Mouse (Mus musculus) frontal cortex, postnatal 25 days (tissue): ENCODE results near the gene Nsun2.
A peak's percentile ranks its signal among the peaks of the same experiment; 100 is the strongest.

Experiments used
- DNase-seq, 2 experiments: peaks; one replicate each; pipeline ENCODE4 v3.0.0; 2022; ENCODE audit warnings: low spot score in 2 of 2

Nsun2 gene

DNA sequence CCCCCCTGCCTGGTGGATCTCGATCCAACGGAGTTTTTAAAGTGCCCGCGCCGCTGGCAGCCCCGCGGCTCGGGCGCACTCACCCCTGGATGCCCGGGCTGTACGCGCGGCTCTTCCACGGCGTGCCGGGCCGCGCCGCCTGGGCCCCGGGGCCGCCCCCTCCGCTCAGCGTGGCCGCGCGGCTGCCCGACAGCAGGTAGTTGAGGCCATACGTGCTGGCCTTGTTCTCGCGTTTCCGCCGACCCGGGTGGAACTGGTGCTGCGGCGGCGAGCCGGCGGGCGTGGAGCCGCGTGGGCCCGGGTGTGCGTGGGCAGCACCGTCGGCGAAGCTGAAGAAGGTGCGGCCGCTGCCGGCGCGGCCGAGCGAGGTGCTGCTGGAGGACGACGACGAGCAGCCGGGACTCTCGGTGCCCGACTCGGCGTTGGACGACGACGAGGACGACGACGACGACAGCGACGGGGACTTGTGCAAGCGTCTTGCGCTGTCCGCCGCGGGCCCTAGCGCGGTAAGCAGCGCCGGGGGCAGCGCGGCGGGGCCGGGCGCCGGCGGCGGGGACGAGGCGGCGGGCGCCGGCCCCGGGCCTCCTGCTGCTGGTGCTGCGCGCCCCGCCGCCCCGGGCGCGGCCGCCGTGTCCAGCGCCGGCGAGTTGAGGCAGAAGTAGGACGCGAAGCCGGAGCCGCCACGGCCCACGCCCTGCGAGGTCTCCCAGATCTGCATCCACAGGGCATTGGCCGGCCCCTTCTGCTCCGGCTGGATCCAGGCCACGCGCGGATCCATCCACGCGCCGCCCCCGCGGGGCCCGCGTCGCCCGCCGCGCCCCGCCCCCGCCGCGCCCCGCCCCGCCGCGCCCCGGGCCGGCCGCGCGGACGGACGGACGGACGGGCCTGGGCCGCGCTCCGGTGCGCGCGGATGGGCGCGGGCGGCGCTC, at the start of gene Nsun2:
TSS of gene Nsun2 (plus strand) at position 342 of the 929 bp plus-strand sequence.
- DNase-seq, result peak in 1 of 2 experiments; percentile 32

DNA sequence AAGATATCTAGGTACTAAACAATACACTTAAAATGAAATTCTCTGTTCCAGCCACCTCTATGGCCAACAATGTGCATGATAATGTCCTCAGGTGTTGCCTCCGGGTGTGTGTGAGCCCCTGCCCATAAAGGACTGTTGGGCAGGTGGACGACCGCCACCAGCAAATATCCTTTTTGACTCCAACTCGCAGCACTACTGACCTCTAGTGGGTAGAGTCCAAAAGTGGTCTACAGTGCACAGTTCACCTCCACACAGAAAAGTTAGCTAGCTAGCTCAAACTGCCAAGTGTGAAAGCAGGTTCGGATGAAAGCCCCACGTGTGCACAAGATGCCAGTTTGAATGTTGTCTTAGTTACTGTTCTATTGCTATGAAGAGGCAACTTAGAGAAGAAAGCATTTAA, 48.2 kb upstream of the Nsun2 start:
- no peak for DNase-seq

DNA sequence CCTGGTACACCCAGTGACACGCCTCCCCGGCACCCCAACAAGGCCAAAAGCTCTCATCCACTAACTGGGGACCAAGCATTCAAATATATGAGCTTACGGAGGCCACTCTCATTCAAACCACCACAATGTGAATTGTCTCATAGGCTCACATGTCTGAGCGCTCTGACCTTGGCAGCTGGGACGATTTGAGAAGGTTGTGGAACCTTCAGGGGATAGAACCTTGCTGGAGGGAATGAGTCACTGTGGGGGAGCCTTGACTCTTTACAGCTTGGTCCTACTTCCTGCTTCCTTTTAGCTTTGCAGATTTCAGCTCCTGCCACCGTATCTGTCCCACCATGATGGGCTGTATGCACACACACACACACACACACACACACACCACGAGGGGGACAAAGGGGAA, 47.7 kb upstream of the Nsun2 start:
- DNase-seq, result no peak

DNA sequence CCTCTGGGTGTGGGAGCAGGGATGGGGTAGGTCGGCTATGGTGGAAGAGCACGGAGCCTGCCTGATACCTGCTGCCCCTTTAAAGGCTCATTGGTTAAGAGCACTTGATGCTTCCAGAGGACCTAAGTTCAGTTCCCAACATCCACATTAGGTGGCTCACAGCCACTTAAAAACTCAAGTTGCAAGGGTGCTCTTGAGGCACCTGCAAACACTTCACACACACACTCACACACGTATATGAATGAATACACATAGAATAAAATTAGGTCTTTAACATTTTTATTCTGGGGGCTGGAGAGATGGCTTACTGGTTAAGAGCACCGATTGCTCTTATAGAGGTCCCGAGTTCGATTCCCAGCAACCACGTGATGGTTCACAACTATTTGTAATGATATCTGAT, 46.4 kb upstream of the Nsun2 start:
- no peak for DNase-seq

DNA sequence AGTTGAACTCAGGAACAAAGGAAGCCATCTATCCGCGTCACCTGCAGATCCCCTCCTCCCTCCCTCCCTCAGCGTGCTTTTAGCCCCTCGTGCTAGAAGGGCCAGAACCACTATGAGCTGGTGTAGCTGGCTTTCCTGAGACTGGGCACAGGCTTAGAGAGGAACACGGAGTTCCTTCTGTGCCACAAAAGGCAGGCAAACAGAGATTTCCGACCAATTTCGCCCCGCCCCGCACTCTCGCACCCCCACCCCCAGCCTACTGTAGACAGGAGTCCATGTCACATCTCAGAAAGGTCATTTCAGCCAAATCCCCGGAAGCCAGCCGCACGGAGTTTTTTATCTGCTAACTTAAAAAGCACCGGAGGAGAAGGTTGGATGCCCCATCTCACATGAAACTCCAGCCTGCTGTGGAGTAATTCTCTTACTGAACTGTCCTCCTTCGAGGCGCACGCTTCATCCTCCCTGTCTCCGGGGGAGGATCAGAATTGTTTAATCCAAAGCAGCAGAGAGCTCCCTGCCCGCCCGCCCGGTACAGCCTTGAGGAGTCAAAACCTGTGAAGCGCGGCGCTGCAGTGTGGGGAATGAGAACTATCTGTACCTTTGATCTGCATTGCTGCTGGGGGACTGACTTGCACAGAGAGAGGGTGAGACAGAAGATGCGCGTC, 45.8 kb upstream of the Nsun2 start:
- DNase-seq, result no peak

DNA sequence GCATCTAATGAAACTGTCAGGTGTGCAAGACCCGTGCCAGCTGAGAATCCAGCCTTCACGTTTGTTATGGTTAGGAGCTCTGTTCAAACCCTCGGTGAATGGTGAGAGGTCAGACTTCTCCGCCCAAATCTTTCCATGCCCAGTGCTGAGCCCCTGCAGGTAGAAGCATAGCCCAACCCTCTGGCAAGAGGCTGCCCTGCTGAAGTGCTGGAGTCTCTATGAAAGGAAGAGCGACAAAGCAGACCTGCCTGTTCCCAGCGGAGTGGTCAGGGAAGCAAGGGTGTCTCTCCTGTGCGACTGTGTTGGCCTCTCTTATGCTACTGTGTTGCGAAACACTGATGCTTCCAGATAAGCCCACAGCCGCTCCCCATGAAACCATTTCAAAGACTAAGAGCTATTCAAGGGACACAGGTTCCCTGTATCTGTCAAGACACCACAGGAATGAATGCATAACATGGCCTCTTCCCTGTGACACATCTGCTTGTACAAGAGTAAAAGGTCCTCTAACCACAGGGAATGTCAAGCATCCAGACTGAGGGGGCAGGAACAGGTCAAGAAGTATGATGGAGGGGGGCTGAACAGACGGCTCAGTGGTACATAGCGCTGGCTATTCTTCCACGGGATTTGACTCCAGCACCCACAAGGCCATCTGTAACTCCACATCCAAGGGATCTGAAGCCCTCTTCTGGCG, 44.8 kb upstream of the Nsun2 start:
- DNase-seq, result no peak

DNA sequence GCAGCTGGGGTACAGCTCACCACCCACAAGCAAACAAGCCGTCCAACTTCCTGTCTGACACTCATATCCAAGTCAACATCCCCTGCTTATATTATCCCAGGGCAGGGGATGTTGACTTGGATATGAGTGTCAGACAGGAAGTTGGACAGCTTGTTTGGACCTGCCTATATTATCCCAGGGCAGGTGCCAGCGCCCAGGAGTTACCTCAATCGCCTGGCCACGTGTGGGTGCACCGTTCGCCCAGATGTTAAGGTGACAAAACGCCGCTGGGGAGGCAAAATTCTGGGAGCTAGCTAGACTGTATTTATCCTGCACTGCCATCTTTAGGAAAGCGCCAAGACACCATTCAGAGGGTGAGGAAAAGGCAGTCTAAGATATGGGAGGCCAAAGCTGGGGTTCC, 43.8 kb upstream of the Nsun2 start:
- no peak for DNase-seq

DNA sequence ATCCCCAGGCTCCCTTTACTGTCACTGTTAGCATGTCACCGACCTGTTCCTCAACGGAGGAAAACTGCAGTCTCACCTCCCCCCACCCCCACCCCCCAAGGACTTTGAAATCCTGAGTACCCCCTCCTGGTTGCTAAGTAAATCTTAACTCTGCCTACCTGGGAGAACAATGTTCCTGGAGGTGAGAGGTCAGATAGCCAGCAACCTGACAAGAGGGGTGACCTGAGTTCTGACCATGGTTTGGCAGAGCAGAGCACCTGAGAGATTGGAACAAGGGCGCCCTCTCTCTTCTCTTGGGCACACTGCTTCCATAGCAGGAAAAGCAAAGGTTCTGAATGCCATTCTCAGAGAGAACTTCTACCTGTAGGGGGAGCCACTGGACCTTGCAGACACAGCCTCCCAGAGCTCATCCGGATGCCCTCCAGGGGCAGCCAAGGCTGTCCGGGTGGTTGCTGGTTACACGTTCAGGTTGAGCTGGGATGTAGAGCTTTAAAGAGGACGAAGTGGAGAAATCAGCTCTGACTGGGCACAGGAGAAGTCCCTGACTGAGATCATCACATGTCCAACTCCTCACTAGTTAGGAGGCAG, 40.6 kb upstream of the Nsun2 start:
- no peak for DNase-seq

DNA sequence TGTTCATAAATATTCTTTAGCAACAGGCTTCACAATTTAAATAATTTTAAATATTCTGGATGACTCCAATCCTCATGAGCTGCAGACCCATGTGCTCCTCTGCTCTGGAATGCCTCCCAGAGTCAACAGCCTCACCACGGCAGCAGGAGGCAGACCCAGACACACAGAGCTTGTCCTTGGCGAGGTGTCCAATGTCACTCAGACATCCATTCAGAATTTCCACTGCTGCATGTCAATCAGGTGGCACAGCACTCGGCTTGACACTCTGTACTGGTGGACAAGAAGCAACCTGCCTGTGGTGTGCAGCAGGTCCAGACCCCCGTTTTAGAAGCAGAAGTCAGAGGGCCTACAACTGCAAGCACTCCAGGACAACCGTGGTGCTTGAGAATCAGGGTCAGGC, 35.3 kb upstream of the Nsun2 start:
- no peak for DNase-seq

DNA sequence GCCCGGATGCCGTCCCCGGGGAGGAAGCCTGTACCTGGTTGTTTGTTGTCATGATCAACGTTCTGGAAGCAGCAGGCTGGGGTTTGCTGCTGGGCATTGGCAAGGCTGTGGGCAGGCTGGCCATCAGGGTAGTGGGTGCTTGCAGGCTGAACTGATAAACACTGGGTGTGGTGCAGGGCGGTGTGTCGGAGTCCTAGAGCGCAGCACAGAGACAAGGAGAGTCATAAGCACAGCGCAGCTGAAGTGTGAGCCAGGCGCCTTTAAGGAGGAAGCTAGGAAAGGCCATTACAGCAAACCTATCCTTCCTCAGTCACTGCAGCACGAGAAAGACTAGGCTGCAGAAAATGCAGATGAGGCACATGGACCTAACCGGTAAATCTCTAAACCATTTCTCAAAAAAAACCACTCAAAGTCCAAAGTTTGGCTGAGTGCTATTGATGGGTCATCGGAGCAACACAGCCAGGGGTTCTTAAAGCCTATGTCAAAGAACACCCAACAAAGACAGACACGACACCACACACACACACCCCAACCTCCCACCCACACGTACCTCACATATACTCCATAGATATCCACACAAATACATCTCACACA, 31.3 kb upstream of the Nsun2 start:
- DNase-seq, result no peak

DNA sequence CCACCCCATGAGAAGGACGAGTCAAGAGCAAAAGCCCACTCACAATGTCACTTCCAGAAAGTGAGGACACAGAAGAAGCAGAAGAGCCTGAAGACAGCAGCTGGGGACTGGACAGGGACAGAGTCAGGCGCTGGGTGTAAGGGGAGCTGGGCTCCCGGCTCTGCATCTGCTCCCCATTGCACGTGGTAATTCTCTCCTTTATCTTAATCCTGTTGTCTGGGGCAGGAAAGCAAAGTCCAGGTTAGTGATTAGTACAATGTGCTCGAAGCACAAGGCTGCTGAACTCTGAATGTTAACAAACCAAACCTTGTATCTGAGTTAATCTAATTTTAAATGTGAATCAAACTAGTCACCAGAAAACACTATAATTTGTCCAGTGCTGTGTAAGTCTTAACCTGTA, 30.7 kb upstream of the Nsun2 start:
- DNase-seq, result no peak

DNA sequence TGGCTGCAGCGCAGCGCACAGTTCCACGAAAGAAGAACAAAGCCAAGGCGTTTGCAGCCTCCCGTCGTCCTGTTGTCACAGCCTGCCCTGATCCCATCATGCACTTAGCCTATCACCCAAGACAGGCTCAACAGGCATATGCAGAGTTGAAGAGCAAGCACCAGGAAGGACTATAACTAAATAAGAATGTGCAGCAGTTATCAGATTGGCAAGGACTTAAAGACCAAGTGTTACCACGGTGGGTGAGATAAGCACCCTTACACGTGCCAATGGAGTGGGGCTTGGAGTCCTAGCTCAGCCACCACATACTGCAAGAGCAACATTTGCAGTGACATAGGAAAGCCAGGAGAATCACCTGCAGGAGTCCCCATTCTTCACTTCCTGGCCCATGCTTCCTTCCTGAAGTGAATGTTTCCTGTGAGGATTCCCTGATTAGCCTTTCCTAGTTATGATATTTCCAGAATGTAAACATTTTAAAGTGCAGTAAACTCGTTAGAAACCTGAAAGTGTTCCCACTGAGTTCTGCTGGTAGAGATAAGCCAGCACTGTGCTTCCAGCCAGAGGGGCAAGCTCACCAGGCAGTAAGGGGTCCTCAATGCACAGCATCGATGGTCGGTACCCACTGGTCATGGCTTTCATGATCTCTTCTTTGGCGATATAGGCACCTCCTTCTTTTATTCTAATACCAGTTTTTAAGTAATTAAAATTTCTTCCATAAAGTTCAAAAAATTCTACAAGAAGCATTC, 27.0 kb upstream of the Nsun2 start:
- DNase-seq, result no peak

DNA sequence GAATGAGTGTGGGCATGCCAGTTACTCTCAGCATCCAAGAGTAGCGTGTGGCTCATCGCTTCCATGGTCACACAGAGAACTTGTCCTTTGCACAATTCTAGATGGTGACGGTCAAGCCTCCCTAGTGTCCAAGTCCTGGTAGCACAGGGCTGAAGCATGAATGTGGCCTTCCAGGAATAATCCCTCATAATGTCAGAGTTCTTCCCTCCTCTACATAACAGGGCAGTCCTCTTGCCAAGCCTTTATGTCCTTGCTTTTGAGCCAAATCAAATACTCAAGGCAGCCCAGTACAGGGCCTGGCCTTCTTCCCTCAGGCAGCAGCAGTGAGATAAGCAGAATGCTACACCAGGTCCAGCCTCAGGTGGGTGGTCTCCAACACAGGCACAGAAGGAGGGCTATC, 25.9 kb upstream of the Nsun2 start:
- DNase-seq, result no peak

DNA sequence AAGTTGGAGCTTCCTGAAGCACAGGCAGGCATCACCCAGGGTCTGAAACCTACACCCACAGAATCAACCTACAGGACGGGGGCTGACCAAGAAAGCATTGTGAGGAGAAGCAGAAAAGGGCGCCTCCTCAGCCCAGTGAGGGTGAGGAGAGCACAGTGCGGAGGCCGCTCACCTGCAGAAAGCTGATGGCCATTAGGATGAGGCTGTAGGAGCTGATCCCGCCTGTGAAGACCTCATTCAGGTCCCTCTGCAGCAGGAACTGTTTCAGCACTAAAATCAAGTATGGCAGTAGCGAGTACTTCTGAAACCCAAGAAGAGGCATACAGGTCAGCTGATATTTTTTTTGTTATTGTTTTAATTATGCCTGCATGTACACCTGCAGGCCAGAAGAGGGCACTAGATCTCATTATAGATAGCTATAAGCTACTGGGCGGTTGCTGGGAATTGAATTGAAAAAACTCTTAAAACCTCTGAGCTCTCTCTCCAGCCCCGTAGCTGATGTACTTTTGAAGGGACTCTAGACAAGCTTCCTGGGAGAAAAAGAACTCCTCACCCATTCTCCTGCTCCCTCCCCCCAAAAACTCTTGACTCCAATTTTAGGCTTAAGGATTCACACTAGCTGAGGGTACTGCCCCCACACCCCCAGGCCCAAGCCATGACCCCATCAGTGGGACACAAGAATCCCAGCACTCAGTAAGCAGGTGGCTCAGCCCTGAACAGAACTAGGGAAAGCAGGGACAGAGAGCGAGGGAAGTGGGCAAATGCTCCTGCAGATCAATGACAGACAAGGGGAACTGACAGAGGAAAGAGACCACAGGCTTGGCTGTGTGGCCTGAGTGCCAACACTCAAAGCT, 23.9 kb upstream of the Nsun2 start:
- DNase-seq, result no peak

DNA sequence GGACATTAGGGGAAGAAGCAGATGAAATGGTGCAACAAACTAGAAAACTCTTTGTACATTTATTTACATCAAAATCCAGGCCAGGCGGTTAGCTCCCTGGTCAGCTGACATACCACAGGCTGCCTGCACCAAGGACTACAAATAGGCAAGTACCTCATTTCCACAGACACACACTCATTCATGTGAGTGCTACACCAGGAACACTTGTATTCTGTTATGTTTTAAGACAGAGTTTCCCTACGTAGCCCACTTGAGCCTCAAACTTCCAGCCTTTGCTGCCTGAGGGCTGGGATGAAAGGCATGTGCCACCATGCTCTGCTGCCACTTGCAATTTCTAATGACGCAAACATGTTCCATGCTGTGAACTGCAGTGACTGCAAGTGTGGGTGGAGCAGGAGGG, 18.5 kb upstream of the Nsun2 start:
- DNase-seq, result no peak

DNA sequence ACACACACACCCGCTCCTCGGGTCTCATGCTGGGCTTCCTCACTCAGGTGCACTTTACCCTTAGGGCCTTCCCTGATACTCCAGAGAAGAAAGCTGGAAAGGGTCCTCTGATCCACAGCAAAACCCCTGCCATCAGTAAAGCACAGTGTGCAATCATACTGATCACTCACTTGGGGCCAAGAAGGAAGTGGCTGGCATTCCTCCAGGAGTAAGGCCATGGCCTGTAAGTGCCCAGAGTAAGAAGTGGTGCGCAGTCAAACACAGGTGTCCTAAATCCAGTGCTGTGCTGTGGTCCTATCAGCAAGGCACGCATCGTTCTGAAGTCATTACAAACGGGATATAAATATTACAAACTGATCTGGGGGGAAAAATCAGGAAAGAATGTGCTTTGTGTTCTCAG, 16.1 kb upstream of the Nsun2 start:
- no peak for DNase-seq

DNA sequence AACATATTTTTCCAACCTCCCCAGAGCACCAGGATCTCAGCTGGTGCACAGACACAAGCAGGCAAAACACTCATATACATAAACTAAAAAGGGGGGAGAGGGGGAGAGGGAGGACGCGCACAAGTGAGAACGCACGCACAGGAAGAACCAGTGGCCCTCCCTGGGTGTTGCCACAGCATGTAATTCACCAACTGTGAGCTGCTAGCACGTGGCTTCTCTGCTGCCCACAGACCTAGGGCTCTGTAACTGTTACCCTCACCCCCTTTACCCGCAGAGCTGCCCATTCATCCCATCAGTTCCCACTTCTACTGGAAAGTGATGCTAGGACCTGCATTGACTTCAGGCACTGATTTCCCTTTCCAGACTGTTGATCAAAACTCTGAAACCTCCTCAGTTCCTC, 14.4 kb upstream of the Nsun2 start:
- no peak for DNase-seq

DNA sequence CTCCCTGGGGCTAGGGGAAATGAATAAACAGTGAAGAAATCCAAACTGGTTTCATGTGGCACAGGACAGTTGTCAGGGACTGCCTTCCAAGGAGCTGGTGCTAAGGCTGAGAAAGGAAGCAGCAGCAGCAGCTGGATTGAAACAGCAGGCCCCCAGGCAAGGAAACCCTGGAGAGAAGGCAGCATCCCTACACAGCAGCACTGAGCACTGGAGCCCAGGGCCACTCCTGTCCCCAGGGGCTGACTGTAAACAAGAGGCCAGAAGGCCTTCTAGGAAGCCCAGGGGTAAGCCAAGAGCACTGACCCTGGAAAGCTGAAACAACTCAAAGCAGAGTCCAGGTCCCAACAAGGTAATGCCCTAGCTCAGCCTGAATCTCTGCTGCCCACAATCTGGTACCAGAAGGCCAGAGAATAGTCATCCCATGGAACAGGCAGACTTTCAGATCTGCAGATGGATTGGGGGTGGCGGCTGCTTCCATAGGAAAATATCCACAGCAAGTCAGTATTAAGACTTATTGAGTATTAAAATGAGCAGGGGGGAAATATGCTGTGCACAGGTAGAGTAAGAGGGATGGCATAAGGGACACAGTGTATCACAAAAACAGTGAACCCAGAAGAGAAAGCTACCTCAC, 11.3 kb upstream of the Nsun2 start:
- DNase-seq, result no peak

DNA sequence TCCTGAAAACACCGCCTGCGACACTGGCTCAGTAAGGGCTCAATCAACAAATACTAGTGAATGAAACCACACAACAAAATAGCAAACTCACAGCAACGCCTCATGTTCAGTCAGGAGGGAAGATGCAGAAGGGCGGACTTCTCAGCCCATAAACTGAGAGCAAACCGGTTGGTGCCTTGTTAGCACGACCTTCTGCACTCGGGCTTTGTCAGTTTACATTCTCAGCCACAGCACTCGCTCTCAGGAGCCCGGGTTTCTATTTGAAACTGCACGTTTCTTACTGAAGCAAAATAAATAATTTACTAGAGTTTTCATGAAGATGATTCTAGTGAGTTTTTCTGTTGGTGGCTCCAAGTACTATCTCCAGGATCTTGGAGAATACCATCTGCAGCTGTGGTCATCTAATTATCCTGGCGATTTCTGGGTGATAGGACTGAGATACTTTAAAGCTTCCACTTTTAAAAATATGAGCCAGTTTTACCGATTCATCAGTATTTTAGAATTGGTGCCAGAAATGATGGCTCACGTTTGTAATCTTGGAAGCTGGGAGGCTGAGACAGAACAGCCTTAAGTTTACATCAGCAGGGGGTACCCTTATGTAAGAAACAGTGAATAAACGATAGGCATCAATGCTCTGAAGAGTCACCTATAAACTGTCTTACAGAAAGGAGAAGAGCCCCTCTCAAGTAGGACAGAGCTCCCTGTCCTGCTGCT, 9.9 kb upstream of the Nsun2 start:
- DNase-seq, result no peak
